Mouse (Mus musculus) C3H10T1/2 (cell line): Measurements from ENCODE around the gene Olfr1173. TPM values are rescaled to one million over a fixed set of nuclear protein-coding genes. Genes with fewer than 3 reads are reported as not detected.

ENCODE experiments used
- polyA plus RNA-seq, 2 experiments: library from polyadenylated mRNA; unstranded; fragments of >200 nt; fragmentation: generic; extraction: Trizol; gene quantifications; one replicate each; pipeline ENCODE4 v1.2.1; 2012; ENCODE audit warnings: missing spikeins in 2 of 2

Olfr1173 gene
- not detected for polyA plus RNA-seq

GRCm38 (mm10) chr2:88279775-88280174 is at the start of gene Olfr1173:
Olfr1173 (minus strand) TSS chr2:88279875.

GRCm38 (mm10) chr2:88327115-88327514 is 47.4 kb upstream of the Olfr1173 start, which contains the start of gene Olfr1175-ps:
Olfr1175-ps (minus strand) TSS chr2:88327215.

GRCm38 (mm10) chr2:88315035-88315434 is 35.4 kb upstream of the Olfr1173 start, which contains the start of gene Olfr1174-ps:
Olfr1174-ps (minus strand) TSS chr2:88315135.

GRCm38 (mm10) chr2:88228234-88228633 is 51.4 kb downstream of the Olfr1173 start, which contains the start of gene Olfr1170:
Olfr1170 (minus strand) TSS chr2:88228334.

Other genes with a start within 250 kb of the Olfr1173 start
- gene Olfr73, start 242.2 kb downstream of the Olfr1173 start, polyA plus RNA-seq: not detected
- not detected for gene Olfr1162, start 228.7 kb downstream of the Olfr1173 start, polyA plus RNA-seq
- gene Olfr1163, start 208.0 kb downstream of the Olfr1173 start, polyA plus RNA-seq: not detected
- gene Olfr1164, start 185.9 kb downstream of the Olfr1173 start, polyA plus RNA-seq: not detected
- gene Olfr1166, start 151.6 kb downstream of the Olfr1173 start, polyA plus RNA-seq: not detected
- not detected for gene Olfr1167, start 124.7 kb downstream of the Olfr1173 start, polyA plus RNA-seq
- not detected for gene Olfr1168, start 98.0 kb downstream of the Olfr1173 start, polyA plus RNA-seq
- not detected for gene Olfr1170, start 51.5 kb downstream of the Olfr1173 start, polyA plus RNA-seq
- not detected for gene Olfr1174-ps, start 35.3 kb upstream of the Olfr1173 start, polyA plus RNA-seq
- not detected for gene Olfr1175-ps, start 47.3 kb upstream of the Olfr1173 start, polyA plus RNA-seq
- gene Olfr1176, start 56.8 kb upstream of the Olfr1173 start, polyA plus RNA-seq: not detected
- not detected for gene Olfr1177-ps, start 66.6 kb upstream of the Olfr1173 start, polyA plus RNA-seq
- gene Olfr1178, start 107.2 kb upstream of the Olfr1173 start, polyA plus RNA-seq: not detected
- gene Olfr1179, start 126.6 kb upstream of the Olfr1173 start, polyA plus RNA-seq: not detected
- not detected for gene Olfr1180, start 139.3 kb upstream of the Olfr1173 start, polyA plus RNA-seq
- not detected for gene Olfr1181, start 146.3 kb upstream of the Olfr1173 start, polyA plus RNA-seq
- not detected for gene Gm13757, start 169.3 kb upstream of the Olfr1173 start, polyA plus RNA-seq
- gene Olfr1183, start 175.0 kb upstream of the Olfr1173 start, polyA plus RNA-seq: not detected
- gene Olfr1184, start 203.7 kb upstream of the Olfr1173 start, polyA plus RNA-seq: not detected
- gene Olfr1185-ps1, start 213.4 kb upstream of the Olfr1173 start, polyA plus RNA-seq: not detected
- gene Olfr1186, start 238.7 kb upstream of the Olfr1173 start, polyA plus RNA-seq: not detected